Mouse (Mus musculus) c-Kit-negative CD71-positive TER-119-positive erythroid progenitor cells, embryonic 14.5 days (primary cell): ENCODE data around the gene Gm5089.

Experiments used
- DNase-seq: peaks from one replicate; pipeline ENCODE4 v3.0.0-alpha.2; 2013; ENCODE audit warnings: low read depth, low spot score

Gene Gm5089

GRCm38 (mm10) chr14:122450496-122451382 is at the start of gene Gm5089:
Gene Gm5089 (minus strand): TSS chr14:122451115.
- no peak for DNase-seq

GRCm38 (mm10) chr14:122492015-122492414 is 41.1 kb upstream of the Gm5089 start:
- no peak for DNase-seq

DNA sequence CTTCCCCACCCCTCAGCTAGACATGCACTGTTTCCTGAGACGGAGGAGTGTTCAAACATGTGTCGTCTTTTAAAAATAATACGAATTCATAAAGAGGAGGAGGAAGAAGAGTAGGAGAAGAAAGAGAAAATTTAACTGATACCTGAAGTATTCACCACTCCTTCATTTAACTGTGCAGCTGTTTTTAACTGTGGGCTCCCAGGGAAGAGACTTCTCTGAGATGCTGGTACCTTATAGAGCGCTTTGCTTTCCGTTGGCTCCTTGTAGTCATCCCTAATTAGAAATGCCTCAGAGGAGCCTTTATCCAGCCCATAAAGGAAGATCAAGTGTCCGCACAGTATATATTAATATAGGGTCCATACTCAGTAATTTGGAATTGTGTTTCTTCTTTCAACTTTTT is 40.6 kb upstream of the Gm5089 start:
- no peak for DNase-seq

- DNase-seq, result no peak
Measured at GRCm38 (mm10) chr14:122490441-122491328, 39.8 kb upstream of the Gm5089 start, which contains the start of gene Gm10837. Gene Gm10837 (plus strand): TSS chr14:122490586.

GRCm38 (mm10) chr14:122489686-122490414 is 38.9 kb upstream of the Gm5089 start:
- DNase-seq, result no peak

DNA sequence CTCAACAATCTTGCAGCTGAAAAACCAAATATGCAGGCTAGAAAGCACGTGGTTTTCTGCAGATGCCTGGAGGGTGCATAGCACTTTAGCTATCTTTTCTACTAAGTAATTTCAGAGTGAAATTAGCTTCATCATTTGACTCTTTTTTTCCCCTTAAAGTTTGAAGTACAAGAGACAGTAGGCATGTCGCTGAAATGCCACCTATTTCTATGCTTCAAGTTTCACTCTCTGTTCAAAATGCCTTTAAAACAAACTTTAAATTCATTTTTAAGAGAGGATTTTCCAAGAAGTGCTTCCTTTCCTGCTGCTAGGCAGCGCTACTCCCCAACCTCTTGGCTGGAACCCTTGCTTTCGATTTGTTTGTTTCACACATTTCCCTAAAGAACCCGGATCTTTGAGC is 38.1 kb upstream of the Gm5089 start:
- DNase-seq, result no peak

- no peak for DNase-seq
Measured at GRCm38 (mm10) chr14:122487366-122487765, 36.5 kb upstream of the Gm5089 start.

DNA sequence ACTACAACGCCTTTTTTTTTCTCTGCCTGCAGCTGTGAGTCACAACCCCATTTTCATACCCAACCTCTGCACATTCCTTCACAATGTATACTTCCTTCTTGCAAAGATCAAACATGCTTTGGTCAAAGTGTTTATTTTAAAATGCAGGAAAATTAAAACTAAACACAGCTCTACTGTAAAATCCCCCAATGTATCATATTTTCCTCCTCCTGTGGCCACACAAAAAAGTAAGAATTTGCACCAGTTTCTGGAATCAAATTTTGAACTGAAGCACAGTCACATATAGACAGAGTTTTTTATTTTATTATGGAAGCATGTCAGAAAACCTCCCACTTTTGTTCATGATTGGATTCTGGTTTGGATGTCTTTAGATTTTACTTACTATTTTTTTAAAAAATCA is 35.7 kb upstream of the Gm5089 start:
- DNase-seq, result no peak

- DNase-seq, result no peak
Measured at GRCm38 (mm10) chr14:122485635-122486181, 34.8 kb upstream of the Gm5089 start.

GRCm38 (mm10) chr14:122484844-122485551 is 34.1 kb upstream of the Gm5089 start:
- DNase-seq, result no peak

DNA sequence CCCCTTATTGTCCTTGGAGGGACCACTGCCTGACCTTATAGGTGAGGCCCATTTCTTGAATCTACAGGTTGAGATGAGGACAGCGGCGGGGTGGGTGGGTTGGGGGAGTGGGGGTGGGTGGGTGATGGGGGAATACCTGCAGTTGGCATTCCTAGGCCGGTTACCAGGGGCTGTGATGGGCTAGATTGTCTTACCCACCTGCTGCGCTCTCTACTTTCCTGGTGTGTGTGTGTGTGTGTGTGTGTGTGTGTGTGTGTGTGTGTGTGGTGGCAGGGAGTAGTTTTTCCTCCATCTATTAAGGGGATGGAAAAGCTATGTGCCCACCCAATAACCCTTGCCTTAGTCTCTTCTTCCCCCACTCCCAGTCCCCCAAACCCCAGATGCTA is 33.5 kb upstream of the Gm5089 start:
- DNase-seq, result no peak

GRCm38 (mm10) chr14:122483556-122484421 is 32.9 kb upstream of the Gm5089 start:
- DNase-seq, result no peak

DNA sequence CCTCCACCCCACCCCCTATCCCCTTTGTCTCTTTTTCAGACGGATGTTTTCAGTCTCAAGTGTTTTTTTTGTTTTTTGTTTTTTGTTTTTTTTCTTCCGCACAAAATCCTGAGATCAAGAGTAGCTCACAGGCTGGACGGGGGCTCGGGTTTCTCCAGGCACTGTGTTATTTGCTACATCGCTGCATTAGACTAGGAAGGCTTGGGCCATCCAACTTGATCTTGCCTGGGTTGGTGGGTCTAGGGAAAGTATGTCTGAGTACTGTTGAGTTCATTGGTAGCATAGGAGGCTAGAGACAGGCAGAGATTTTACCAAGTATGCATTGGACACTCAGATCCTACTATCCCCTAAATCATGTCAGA is 32.1 kb upstream of the Gm5089 start:
- no peak for DNase-seq

DNA sequence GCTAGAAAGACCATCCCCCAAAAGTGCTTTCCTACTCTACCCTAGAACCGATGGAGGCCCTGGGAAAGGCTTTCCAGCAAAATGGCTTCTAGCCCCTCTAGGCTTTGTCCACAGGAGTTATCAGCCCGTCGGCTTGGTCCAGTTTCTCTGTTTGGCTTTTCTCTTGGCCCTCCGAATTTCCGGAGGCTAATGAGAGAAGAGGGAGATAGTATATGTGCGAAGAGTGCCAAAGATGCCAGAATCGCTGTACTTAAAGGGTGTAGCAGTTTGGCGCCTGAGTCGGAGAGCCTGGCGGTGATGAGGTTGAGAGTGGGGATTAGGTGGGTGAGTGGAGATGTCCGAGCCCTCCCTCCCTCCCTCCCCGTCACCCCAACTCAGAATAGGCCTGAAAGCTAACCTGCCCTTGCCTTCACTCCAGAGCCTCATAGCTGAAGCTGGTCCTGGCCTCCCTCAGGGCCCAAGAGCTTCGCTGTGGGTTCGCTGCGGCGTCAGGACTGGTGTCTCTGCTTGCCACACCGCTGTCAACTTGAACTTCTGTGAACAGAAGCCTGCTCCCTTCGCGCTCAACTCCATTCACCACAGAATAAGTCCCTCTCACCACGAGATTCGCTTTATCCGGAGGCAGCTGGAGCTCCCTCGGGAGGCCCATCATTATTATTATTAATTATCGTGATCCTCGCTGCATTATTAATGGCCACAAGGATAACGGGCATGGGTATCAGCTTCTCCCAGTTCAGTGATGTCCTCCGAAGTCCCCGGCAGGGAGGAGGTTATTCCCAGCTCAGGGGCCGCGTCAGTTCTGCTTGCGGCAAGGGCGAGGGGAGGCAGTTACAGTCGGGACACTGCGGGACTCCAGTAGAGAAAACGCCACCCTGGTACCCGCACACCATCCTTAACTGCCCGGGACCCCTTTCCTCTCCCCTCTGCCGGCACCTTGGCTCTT is 31.4 kb upstream of the Gm5089 start:
- DNase-seq, result no peak

DNA sequence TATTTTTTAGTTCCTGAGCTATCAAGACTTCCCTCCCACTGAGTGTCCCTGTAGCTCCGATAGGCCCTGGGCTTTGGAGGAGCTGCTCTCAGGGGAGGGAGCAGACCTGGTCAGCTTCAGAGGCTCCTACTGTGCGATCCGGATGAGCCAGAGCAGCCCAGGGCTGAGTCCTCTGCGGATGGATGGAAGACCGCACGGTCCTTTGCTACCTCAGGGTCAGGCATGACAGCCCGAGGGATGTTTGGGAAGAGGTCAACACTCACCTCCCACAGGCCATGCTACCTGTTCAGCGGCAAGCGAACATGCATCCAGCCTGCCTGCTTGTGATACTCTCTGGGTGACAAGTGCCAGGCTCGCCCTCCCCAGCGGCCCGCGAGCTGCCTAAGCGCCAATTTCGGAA is 30.3 kb upstream of the Gm5089 start:
- DNase-seq, result no peak

- no peak for DNase-seq
Measured at GRCm38 (mm10) chr14:122480355-122480754, 29.4 kb upstream of the Gm5089 start.

- DNase-seq, result no peak
Measured at GRCm38 (mm10) chr14:122479461-122480109, 28.7 kb upstream of the Gm5089 start.

GRCm38 (mm10) chr14:122478574-122479011 is 27.7 kb upstream of the Gm5089 start:
- no peak for DNase-seq
